Mouse (Mus musculus) liver, embryonic 16.5 days (tissue): ENCODE data around the gene Exoc3l4. TPM values are rescaled to one million over a fixed set of nuclear protein-coding genes. Genes with fewer than 3 reads are reported as not detected.

Experiments
- ATAC-seq: fragments of 200-750 bp; cut with Nextera tagmentation; 2 replicates; pipeline ENCODE4 v1.8.0; 2017; ENCODE audit warnings: low read depth, mild to moderate bottlenecking, moderate number of reproducible peaks, moderate library complexity
- H3K27ac ChIP-seq: fragments of 300-500 bp; sonication (generic); 2 replicates; pipeline ENCODE4 v1.5.1; 2014; ENCODE audit warnings: mild to moderate bottlenecking, low read length
- H3K27me3 ChIP-seq: fragments of 300-500 bp; sonication (generic); 2 replicates; pipeline ENCODE4 v1.6.1; 2014; ENCODE audit warnings: low read depth, low read length, mixed read lengths; ENCODE audit not compliant: control insufficient read depth, insufficient read depth
- H3K36me3 ChIP-seq: fragments of 300-500 bp; sonication (generic); 2 replicates; pipeline ENCODE4 v1.6.1; 2014; ENCODE audit warnings: mild to moderate bottlenecking; ENCODE audit not compliant: control insufficient read depth, insufficient read depth
- H3K4me1 ChIP-seq: fragments of 300-500 bp; sonication (generic); 2 replicates; pipeline ENCODE4 v1.6.1; 2014; ENCODE audit warnings: low read depth, low read length, mixed read lengths; ENCODE audit not compliant: control insufficient read depth
- H3K4me2 ChIP-seq: fragments of 300-500 bp; sonication (generic); 2 replicates; pipeline ENCODE4 v1.6.1; 2014; ENCODE audit warnings: low read depth, low read length, mixed read lengths
- H3K4me3 ChIP-seq: fragments of 300-500 bp; sonication (generic); 2 replicates; pipeline ENCODE4 v1.5.1; 2014; ENCODE audit warnings: low read depth, mild to moderate bottlenecking, low read length
- H3K9ac ChIP-seq: fragments of 300-500 bp; sonication (generic); 2 replicates; pipeline ENCODE4 v1.6.1; 2014; ENCODE audit warnings: low read depth, low read length
- H3K9me3 ChIP-seq: fragments of 300-500 bp; sonication (generic); replicated peaks from 2 replicates; pipeline ENCODE4 v1.6.1; 2016; ENCODE audit warnings: low read length; ENCODE audit not compliant: control insufficient read depth
- WGBS: fragments of 180-500 bp; shearing (Covaris S2); extraction: QIAGEN DNeasy Blood & Tissue Kit; methylation state at CpG from one replicate; pipeline ENCODE4 v1.1.7; 2014; ENCODE audit not compliant: insufficient replicate concordance; 5-methylcytosine and 5-hydroxymethylcytosine counted together
- polyA plus RNA-seq: library from polyadenylated mRNA; unstranded; fragments of >200 nt; fragmentation: Nextera tagmentation; extraction: Ambion mirVana; gene quantifications from 2 replicates; pipeline ENCODE4 v1.2.1, GENCODE M21; 2015

Exoc3l4 gene
- polyA plus RNA-seq, 1 experiment from 2014 or later, result 28.5 TPM

DNA sequence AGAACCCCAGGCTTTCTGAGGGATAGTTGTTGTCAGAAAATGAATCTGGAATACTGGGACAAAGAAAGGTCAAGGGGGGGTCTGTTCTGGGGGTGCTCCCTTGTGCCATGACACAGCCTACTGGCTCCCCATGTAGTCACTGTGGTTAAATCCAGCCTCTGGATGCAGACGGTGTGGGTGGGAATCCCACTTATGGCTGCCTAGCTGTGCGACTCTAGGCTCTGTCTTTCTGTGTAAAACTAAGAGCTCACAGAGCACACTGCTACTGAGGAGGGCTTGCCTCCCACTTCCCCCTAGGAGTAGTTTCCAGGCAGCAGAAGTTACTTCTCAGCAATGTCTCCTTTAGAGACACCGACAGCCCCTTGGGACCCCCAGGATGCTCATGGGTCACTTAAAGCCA, 19.4 kb downstream of the Exoc3l4 start:
- H3K4me2 ChIP-seq, result no peak overlapping the region
- no peak for ATAC-seq
- H3K27me3 ChIP-seq, result no peaks in the 10 kb centered on the region; the same call in 1 of the 2 replicates
- peaks cover 74% of the 10 kb centered on the region for H3K4me1 ChIP-seq
- no peaks in the 10 kb centered on the region for H3K36me3 ChIP-seq
- no peak overlapping the region for H3K4me3 ChIP-seq
- WGBS, result 76% methylated on average over 3 of the region's 3 CpGs
- H3K27ac ChIP-seq, result peak overlapping the region; percentile 49
- H3K9me3 ChIP-seq, result no peaks in the 10 kb centered on the region
- H3K9ac ChIP-seq, result no peak overlapping the region

DNA sequence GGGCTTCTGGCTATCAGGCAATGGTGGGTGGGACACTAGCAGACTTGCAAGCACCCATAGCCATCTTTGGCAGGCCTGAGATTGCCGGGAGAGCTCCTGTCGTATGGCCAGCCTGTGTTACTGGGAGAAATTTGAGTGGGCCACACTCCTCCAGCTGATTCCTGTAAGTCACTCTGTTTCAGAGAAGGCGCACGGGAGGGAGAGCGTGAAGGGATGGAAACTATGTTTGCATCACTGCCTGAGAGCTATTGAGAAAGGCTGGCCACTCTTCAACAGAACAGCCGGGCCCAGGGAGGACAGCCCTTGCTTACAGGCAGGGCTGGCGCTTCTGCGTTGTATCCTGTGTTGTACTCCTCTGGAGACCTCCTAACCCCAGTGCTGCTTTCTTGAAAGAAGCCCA, 19.8 kb downstream of the Exoc3l4 start:
- Histone ChIP-seq H3K4me3 (no peak overlapping the region), H3K9ac (no peak overlapping the region), H3K27me3 (no peaks in the 10 kb centered on the region), H3K36me3 (no peaks in the 10 kb centered on the region), H3K9me3 (no peaks in the 10 kb centered on the region), H3K27ac (peak overlapping the region; percentile 49), H3K4me1 (peaks cover 78% of the 10 kb centered on the region), H3K4me2 (no peak overlapping the region)
- no peak for ATAC-seq
- 58% methylated on average over 8 of the region's 8 CpGs for WGBS

DNA sequence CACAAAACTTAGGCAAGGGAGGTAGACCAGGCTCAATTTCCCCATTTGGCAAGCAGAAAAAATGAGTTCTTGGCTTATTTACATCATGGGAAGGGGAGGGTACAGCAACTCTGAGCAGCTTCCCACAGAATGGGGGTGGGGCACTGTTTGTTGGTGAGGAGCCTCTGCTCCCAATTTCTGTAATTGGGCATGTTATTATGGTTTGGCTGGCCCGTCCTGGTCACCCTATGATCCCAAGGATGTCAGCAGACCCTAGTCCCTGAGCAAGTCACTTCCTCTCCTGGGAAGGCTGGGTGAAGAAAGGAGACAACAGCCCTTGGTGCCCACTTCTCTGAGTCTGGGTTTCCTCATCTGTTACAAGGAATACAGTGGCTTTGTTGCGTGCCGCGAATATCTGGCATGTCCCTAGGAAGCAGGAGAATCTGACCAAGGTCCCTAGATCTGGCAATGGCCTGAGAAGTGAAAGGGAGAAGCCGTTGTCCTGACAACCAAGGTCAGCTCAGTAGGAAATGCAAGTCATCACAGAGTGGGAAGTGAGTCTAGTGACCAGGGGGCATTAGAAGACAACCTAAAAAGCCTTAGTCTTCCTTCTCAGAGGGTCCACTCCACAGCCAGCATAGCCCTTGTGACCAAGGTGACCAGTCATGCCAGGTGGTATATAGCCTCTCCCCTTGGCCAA, 20.5 kb downstream of the Exoc3l4 start:
- H3K4me2 ChIP-seq, result no peak overlapping the region

DNA sequence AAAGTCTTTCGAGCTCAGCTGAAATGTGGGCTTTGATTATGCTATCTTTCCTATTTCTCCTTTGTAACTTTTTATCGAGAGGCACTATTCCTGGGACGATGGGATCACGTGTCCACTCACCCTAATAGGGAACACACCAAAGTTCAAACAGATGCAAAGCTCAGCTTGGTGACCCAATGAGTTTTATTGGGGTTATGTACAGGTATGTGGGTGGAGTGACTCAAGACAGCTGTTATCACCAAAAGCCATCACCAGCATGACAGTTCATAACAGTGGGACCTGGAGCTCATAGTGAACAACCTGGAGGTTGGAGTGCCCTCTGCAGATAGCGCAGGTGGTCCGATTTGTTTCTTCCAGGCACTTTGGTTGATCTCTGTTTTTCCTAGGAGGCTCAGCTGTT, 22.0 kb downstream of the Exoc3l4 start:
- no peak overlapping the region for H3K9ac ChIP-seq
- H3K27me3 ChIP-seq, result no peaks in the 10 kb centered on the region
- H3K27ac ChIP-seq, result peak overlapping the region; percentile 66
- H3K4me3 ChIP-seq, result no peak overlapping the region
- no peak for ATAC-seq
- peaks cover 70% of the 10 kb centered on the region for H3K4me1 ChIP-seq
- H3K9me3 ChIP-seq, result no peaks in the 10 kb centered on the region
- no peaks in the 10 kb centered on the region for H3K36me3 ChIP-seq
- no peak overlapping the region for H3K4me2 ChIP-seq
- 60% methylated on average over 6 of the region's 6 CpGs for whole genome bisulfite sequencing

More for the DNA sequence above, 20.5 kb downstream of the Exoc3l4 start:
- Histone ChIP-seq H3K9me3 (no peaks in the 10 kb centered on the region), H3K27me3 (no peaks in the 10 kb centered on the region), H3K36me3 (no peaks in the 10 kb centered on the region), H3K4me1 (peaks cover 83% of the 10 kb centered on the region), H3K9ac (no peak overlapping the region), H3K27ac (peak overlapping the region; percentile 66), H3K4me3 (no peak overlapping the region)
- no peak for ATAC-seq
- 25% methylated on average over 5 of the region's 5 CpGs for WGBS

DNA sequence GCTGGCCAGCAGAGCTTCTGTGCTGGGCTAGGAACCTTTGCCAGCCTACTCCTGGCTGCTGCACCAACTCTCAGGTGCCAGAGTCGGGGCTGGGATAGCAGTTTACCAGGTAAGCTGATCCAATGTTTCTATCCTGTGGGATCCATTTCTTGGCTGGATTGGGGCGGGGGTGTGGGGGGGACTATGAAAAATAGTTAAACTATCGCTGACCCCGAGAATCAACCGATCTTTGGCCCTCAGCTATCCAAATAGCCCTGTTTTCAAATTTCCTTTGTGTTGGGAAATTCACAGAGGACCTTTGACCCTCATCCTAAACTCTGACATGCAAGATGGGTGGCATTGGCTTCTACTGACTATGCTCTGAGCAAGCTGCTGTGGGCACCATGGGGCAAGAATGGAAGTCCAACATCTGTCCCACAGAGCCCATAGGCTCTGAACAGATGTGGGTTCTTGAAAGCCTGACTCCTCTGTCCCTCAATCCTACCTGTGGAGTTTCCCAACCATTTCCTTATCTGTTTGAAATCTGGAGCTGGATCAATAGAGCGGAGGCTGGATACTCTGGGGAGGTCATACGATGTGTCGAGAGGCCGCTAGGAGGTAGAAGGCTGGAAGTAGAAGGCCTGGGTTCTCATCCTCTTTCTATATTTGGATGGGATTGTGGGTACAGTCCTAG, 24.0 kb downstream of the Exoc3l4 start:
- Histone ChIP-seq H3K27me3 (no peaks in the 10 kb centered on the region), H3K9me3 (no peaks in the 10 kb centered on the region), H3K27ac (peak overlapping the region; percentile 99), H3K36me3 (peaks cover 13% of the 10 kb centered on the region), H3K9ac (no peak overlapping the region), H3K4me1 (peaks cover 68% of the 10 kb centered on the region), H3K4me2 (0 out of 2 replicates have a peak overlapping the region, but pooled peaks have one; percentile 5), H3K4me3 (no peak overlapping the region)
- WGBS, result 78% methylated on average over 9 of the region's 9 CpGs
- no peak for ATAC-seq

DNA sequence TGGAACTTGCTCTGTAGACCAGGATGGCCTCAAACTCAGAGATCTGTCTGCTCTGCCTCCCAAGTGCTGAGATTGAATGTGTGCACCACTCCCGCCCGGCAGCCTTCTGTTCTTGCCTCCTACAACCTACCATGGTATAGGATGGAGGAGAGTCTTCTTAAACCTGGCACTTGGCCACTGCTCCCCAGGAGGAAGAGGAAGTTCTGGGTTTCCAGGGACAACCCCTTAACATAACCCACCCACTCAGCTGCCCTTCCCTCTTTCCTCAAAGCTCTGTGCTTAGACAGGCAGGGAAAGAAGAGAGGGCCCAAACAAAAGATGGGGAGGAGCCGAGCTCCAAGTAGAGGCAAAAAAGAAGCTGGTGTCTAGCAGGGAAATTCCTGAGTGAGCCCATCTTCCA, 24.7 kb downstream of the Exoc3l4 start:
- H3K27me3 ChIP-seq, result no peaks in the 10 kb centered on the region
- 59% methylated on average over 3 of the region's 3 CpGs for WGBS
- no peak overlapping the region for H3K4me3 ChIP-seq
- peak overlapping the region; percentile 99 for H3K27ac ChIP-seq
- no peak for ATAC-seq
- H3K36me3 ChIP-seq, result peaks cover 20% of the 10 kb centered on the region
- no peaks in the 10 kb centered on the region for H3K9me3 ChIP-seq
- H3K4me1 ChIP-seq, result peaks cover 68% of the 10 kb centered on the region
- peak overlapping the region; percentile 89 for H3K9ac ChIP-seq
- H3K4me2 ChIP-seq, result peak overlapping the region; percentile 91; the same call in 1 of the 2 replicates

DNA sequence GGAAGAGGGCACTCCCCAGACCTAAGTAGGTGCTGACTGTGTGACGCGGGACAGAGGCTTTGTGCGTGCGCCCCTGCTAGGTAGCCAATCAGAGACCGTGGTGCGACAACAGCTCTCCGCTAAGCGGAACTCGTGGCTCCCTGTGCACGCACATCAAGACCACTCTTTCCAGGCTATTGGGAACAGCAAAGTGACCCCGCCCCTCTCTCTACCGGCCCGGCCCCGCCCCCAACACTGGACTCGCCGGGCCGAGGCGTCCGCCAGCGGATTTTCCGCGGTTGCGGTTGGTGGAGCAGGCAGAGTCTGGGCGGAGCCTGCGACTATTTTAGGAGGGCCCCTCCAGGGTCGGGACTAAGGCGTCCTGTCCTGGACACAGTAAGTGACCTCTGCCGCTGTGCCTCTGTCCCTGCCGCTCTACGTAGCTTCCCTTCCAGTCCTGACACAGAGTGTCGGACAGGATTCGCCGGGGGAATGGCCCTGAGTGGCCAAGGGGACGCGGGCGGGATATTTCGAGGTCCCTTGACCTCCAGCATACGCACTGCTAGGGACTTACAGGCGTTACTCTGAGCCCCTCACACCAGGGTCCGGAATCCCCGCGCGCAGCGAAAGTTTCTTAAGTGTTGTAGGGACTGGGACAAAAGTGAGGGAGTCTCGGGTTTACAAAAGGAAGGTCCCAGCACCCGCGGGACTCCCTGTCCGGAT, 25.6 kb downstream of the Exoc3l4 start, which contains the start of gene Tnfaip2:
Tnfaip2 (plus strand) TSS at position 161 of the 702 bp plus-strand sequence.
- ATAC-seq, result peak; percentile 78
- Histone ChIP-seq H3K9me3 (no peaks in the 10 kb centered on the region), H3K4me1 (peaks cover 65% of the 10 kb centered on the region), H3K9ac (peak within 1 kb of the TSS; percentile 89), H3K27me3 (no peaks in the 10 kb centered on the region), H3K27ac (peak within 1 kb of the TSS; percentile 99), H3K4me3 (peak within 1 kb of the TSS; percentile 81), H3K4me2 (peak within 1 kb of the TSS; percentile 91), H3K36me3 (peaks cover 30% of the 10 kb centered on the region)
- WGBS, result under 1% methylated on average over 48 of the region's 48 CpGs

DNA sequence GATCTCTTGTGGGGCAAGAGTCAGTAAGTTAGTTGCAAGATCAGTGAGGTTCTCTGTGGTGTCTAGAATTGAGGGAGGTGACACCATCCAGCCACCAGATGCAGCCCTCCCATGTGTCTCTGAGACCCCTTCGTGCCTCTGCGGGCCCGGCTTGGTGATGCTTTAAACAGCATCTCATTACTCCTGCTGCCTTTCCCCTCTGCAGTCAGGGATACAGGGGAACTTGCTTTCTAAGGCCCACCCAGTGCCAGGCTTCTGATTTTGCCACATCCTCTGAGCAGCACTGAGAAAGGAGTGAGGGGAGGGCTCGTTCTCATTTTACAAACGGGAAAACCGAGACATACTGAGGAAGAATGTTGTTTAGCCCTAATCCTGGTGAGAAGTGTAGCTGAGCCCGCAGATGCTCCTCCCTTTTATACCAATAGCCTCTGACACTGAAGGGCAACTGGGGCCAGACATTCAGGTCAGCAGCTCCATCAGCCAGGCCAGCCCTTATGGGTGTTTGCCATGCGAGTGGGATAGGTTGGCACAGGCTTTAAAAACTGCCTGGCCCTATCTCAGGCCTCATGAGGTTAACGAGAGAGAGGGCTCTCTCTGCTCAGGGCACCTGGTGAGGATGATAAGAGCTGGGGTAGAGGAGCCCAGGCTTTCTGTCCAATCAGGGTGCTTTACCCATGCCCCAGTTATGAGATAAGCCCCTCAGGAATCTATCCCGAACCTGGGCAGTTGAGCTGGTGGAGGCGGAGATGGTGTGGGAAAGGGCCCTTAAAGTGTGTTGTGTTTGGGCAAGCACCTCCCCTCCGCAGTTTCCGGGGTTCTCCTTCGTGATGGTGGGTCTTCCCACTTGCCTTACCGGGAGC, 26.4 kb downstream of the Exoc3l4 start:
- ATAC-seq, result peak; percentile 91
- Histone ChIP-seq H3K4me1 (peaks cover 57% of the 10 kb centered on the region), H3K4me3 (peak overlapping the region; percentile 81), H3K4me2 (peak overlapping the region; percentile 91), H3K9ac (peak overlapping the region; percentile 89), H3K36me3 (peaks cover 37% of the 10 kb centered on the region), H3K9me3 (no peaks in the 10 kb centered on the region), H3K27ac (peak overlapping the region; percentile 99), H3K27me3 (no peaks in the 10 kb centered on the region)
- WGBS, result 9% methylated on average over 15 of the region's 15 CpGs
